Mouse (Mus musculus) stomach, postnatal 0 days (tissue): Measurements from ENCODE around the gene Ppfia1.

Source experiments
- CTCF ChIP-seq: IDR thresholded peaks from 2 replicates; pipeline ENCODE4 v1.5.1; 2016; ENCODE audit warnings: antibody characterized with exemption, low read depth, mild to moderate bottlenecking, moderate library complexity
- EP300 ChIP-seq: optimal IDR thresholded peaks from 2 replicates; pipeline ENCODE3; 2016; ENCODE audit warnings: antibody characterized with exemption

DNA sequence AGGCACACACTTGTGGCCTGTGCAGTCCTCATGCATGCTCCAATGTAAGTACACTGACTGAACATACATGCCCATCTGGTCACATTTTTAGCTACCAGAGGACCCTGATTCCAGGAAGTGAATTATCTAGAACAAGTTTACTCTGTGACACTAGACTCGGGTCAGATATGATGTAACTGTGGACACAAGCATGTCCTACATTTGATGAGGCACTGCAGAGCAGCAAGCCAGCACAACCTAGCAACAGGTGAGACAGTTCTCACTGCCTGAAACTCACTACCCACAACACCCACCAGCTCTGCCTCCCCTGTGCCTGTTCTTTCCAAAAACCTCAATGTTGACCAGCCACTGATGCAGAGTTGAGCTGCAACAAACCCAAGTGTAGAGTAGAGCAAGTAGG lies 2.7 kb downstream of the Ppfia1 start:
- TF ChIP-seq CTCF (no peak), EP300 (no peak)
